Mouse (Mus musculus) pancreas, adult 10 weeks (tissue): Measurements from ENCODE around the gene Timm13. TPM values are rescaled to one million over a fixed set of nuclear protein-coding genes. Genes with fewer than 3 reads are reported as not detected.

ENCODE experiments used
- polyA plus RNA-seq: library from polyadenylated mRNA; stranded (reverse); fragments of 350-450 nt; fragmentation: Illumina TruSeq; extraction: RNeasy Lipid Tissue Mini Kit (QIAGEN cat#74804); gene quantifications from one replicate; pipeline ENCODE4 v1.2.3, GENCODE M21; 2015; ENCODE audit warnings: low read depth, low replicate concordance; ENCODE audit not compliant: insufficient read depth

Timm13 gene
- polyA plus RNA-seq: 31.2 TPM

DNA sequence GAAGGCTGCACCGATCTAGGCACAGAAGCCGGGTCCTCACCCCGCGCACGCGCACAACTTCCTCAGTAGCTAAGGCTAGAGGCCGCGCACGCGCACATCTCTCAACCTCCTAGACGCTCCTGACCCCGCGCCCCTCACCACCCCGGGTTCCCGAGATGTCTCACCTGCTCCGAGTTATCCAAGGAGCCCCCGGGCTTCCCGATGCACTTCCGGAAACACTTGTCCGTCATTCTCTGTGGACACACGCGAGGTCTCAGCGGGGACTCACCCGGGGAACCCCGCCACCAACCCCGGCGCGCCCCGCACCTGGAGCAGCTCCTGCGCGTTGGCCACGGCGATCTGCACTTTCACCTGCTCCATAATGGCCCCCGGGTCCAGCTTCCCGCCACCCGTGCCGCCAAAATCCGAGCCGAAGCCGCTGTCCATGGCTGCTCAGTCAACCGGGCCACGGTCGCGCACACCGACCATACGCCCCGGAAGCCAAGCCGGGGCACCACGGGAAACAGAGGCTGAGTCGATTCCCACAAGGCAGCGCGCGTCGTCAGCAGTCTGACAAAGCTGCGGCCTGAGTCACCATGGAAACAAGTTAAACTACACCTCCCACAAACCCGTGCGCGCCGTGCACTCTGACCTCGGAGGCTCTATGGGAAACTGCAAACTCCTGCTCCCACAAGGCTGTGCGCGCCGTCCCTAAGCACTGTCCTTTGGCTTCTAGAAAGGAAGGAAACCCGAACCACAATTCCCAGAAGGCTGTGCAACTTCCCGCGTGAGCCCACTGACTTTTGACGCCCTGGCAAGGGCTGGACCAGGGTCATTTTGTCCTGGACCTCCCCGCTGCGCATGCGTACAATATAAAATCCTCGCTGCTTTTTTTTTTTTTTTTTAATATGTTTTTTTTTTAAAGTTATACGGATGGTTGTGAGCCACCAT lies at the start of gene Timm13:
TSS of gene Timm13 (minus strand) at position 652 of the 930 bp plus-strand sequence.

DNA sequence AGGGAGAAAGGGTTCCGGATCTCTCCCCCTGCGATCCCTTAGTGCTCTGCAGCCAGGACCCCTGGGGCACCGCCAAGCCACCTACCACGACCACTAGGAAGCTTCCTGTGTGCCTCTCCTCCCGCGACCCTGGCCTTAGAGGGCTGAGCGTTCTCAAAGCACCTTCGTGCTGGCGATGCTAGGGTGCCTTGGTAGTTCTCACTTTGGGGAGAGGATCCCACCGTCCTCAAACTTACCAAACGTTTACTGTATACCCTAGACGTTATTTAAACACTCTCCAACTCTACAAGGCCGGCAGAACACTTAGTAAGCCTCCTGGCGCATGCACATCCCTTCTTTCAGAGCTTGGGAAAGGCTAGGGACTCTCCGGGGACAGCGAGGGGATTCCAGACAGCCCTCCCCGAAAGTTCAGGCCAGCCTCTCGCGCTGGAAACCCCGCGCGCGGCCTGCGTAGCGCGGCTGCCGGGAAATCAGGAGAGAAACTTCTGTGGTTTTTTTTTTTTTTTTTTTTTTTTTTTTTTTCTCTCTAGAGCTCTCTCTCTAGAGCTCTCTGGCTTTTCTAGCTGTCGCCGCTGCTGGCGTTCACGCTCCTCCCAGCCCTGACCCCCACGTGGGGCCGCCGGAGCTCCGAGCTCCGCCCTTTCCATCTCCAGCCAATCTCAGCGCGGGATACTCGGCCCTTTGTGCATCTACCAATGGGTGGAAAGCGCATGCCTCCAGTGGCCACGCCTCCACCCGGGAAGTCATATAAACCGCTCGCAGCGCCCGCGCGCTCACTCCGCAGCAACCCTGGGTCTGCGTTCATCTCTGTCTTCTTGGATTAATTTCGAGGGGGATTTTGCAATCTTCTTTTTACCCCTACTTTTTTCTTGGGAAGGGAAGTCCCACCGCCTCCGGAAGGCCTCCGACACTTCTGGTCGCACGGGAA lies 28.8 kb upstream of the Timm13 start, which contains the start of gene Gadd45b:
TSS of gene Gadd45b (plus strand) at position 775 of the 928 bp plus-strand sequence.

DNA sequence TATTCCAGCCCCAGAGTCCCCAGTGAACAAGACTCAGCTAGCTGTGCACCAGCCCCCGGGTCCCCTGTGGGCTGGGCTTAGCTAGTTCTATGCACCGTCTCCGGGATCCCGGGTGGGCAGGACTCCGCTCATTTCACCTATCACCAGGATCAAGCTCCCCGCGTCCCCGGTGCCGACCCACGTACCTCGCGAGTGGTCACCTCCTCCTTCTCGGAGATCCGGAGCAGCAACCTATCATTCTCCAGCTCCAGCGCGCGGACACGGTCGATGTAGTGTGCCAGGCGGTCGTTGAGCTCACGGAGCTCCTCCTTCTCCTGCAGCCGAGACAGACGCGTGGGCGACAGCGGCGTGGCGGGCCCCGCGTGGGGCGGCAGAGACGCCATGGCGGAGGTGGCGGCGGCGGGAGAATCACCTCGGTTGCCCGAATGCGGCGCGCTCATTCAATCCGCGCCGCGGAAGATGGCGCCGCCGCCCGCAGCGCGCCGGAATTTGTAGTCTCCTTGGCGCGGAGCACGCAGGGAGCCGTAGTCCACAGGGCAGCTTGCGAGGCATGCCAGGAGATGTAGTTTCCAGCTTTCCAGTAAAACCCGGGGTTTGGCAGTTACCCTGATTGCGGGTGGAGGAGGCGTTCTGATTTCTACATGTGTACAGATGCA lies 17.1 kb upstream of the Timm13 start, which contains the start of gene Lmnb2:
TSS of gene Lmnb2 (minus strand) at position 467 of the 656 bp plus-strand sequence.

DNA sequence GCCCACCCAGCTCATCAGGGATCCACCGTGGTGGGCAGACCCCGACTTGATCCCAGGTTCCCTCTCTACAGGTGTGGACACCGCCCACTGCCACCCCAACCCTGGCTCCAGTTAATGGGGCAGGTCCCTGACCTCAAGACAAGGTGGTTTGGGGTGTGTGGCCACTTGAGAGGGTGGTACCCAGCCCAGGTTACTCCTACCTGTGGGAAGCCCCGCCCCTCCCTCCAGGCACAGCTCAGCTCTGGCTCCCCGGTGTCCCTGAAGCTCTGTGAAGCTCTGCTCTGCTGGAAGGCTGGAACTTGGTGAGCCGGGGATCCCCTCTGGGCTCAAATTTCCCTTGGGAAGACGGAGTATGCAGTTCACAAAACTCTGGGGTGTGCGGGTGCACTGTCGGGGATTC lies 29.2 kb downstream of the Timm13 start, which contains the start of gene Tmprss9:
TSS of gene Tmprss9 (plus strand) at position 268 of the 400 bp plus-strand sequence.

DNA sequence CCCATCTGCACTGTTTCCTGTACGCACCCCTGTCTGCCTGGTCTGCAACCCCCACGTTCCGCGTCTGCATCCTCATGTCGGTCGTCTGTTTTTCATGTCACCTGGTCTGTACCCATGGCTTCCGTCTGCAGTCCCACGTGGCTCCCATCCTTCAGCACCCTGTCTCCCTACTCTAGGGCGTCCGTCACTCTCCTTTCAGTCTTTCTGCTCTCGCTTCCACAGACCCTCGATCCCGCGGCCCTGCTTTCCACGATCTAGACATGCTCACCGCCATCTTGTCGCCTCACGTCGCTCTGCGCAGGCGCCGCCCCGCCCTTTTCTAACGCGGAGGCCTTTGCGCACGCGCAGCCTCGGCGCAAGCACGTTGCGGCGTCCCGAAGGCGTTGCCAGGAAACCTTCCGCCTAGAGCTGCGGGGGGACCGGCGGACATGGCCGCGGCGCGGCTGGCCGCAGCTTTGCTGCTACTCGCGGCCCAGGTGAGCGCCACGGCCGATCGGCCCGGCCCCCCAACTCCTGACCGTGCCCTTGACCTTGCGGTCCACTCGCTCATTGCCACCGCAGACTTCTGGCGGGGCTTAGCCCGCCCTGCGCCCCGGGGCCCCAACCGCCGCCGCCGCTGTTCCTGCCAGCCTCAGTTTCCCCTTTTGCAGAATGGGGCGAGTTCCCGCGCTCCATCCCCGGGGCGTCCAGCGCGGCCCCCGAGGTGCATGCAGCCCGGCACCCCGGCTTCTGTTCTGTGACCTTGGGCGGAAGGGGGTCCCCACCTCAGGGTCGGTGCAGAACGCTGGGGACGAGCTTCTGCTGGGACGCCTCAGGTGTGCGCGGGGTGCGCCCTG lies 45.6 kb downstream of the Timm13 start, which contains the start of the genes Lsm7 and Sppl2b:
TSS of gene Lsm7 (minus strand) at position 297 of the 836 bp plus-strand sequence.
TSS of gene Sppl2b (plus strand) at position 363 of the 836 bp plus-strand sequence.

Other genes with a start within 250 kb of the Timm13 start
- 7.6 TPM for gene Btbd2, start 243.9 kb downstream of the Timm13 start, polyA plus RNA-seq
- gene Mknk2, start 222.9 kb downstream of the Timm13 start, polyA plus RNA-seq: 15.8 TPM
- gene Mob3a, start 199.0 kb downstream of the Timm13 start, polyA plus RNA-seq: 3.8 TPM
- gene Izumo4, start 198.8 kb downstream of the Timm13 start, polyA plus RNA-seq: 24.6 TPM
- gene Ap3d1, start 158.7 kb downstream of the Timm13 start, polyA plus RNA-seq: 48.4 TPM
- gene Dot1l, start 145.8 kb downstream of the Timm13 start, polyA plus RNA-seq: 7.8 TPM
- 9.5 TPM for gene Sf3a2, start 102.8 kb downstream of the Timm13 start, polyA plus RNA-seq
- 17.7 TPM for gene Plekhj1, start 102.3 kb downstream of the Timm13 start, polyA plus RNA-seq
- not detected for gene Amh, start 95.7 kb downstream of the Timm13 start, polyA plus RNA-seq
- not detected for gene Jsrp1, start 87.5 kb downstream of the Timm13 start, polyA plus RNA-seq
- gene Oaz1, start 74.3 kb downstream of the Timm13 start, polyA plus RNA-seq: 185 TPM
- gene Lingo3, start 56.9 kb downstream of the Timm13 start, polyA plus RNA-seq: not detected
- 38.7 TPM for gene Lsm7, start 45.8 kb downstream of the Timm13 start, polyA plus RNA-seq
- 7.9 TPM for gene Sppl2b, start 45.7 kb downstream of the Timm13 start, polyA plus RNA-seq
- gene Tmprss9, start 29.1 kb downstream of the Timm13 start, polyA plus RNA-seq: not detected
- 2.3 TPM for gene Lmnb2, start 17.3 kb upstream of the Timm13 start, polyA plus RNA-seq
- 4.3 TPM for gene Gadd45b, start 29.1 kb upstream of the Timm13 start, polyA plus RNA-seq
- gene Gng7, start 114.0 kb upstream of the Timm13 start, polyA plus RNA-seq: 1.4 TPM
- not detected for gene Diras1, start 124.7 kb upstream of the Timm13 start, polyA plus RNA-seq
- gene Slc39a3, start 136.5 kb upstream of the Timm13 start, polyA plus RNA-seq: 5.1 TPM
- 24.1 TPM for gene Sgta, start 159.2 kb upstream of the Timm13 start, polyA plus RNA-seq
- gene Thop1, start 169.1 kb upstream of the Timm13 start, polyA plus RNA-seq: 11.8 TPM
- not detected for gene Creb3l3, start 197.9 kb upstream of the Timm13 start, polyA plus RNA-seq
- gene Map2k2, start 204.9 kb upstream of the Timm13 start, polyA plus RNA-seq: 47.4 TPM
- gene Zbtb7a, start 234.3 kb upstream of the Timm13 start, polyA plus RNA-seq: 5.4 TPM